Mouse (Mus musculus) adrenal gland, adult 8-10 months (tissue): Measurements from ENCODE around the gene Trpm6. TPM values are rescaled to one million over a fixed set of nuclear protein-coding genes. Genes with fewer than 3 reads are reported as not detected.

Experiments used
- DNase-seq: peaks from one replicate; pipeline ENCODE4 v3.0.0; 2022
- total RNA-seq, 4 experiments: library from RNA; stranded (reverse); gene quantifications; 2 replicates each; pipeline ENCODE4 v1.2.4; 2022

Trpm6 gene
- total RNA-seq, 4 experiments from 2014 or later = 0.06 to 0.12 (median 0.07) TPM; not detected in 1

DNA sequence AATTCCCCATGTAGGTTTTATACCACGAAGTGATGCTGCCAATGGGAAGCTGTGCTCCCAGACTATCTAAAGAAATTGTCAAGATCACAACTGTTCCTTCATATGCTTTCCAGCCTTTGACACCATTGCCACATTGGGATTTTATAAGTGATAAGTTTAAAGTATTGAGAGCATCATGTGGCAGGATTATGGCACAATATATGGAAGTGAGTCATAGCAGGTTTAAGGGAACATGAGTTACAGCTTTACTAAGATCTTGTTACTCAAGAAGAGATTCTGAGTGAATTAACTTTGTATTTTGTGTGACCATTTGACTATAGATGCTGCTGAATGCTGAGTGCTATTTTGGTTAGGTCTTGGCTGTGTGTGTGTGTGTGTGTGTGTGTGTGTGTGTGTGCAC is 21.8 kb downstream of the Trpm6 start:
- DNase-seq = no peak

DNA sequence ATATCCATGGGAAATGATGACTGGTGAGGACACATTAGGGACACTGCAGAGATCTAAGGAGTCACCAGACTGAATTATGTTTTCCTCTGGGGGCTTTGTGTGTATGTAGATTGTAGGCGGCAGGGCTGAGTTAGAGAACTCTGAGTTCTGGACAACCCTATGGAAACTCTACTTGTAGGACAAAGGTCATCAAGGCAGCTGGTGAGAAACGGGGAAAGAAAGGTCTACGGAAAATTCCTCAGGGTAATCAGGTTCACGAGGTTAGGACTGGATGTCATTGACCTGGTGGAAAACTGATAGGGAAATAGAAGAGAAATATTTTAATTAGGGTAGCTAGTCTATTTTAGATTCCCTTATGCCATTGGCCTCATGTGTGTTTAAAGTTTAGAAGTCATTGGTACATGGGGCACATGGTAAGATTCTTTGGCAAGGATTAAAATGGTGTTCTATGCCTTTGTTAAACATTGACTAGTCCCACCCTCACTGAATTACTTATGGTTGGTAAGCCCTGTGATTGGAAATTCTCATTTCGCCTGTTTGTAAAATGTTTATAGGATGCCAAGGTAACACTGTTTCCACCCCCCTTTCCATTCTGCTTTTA is 23.2 kb downstream of the Trpm6 start:
- no peak for DNase-seq

DNA sequence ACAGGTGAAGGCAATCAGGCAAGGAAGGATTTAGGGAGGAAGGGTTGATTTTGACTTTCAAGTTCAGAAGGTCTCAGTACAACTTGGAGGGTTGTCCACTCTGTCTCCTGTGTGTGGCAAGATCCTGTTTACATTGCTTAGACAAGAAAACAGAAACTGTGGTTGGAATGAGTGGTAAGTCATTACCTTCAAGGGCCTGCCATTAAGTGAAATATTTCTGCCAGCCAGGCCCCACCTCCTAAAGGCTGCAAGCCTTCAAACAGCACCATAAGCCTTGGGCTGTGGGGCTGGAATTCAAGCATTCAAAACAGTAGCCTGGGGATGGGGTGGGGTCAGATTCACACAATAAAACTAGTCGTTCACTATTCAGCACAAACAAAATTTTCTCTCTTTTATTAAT is 24.3 kb downstream of the Trpm6 start:
- no peak for DNase-seq

DNA sequence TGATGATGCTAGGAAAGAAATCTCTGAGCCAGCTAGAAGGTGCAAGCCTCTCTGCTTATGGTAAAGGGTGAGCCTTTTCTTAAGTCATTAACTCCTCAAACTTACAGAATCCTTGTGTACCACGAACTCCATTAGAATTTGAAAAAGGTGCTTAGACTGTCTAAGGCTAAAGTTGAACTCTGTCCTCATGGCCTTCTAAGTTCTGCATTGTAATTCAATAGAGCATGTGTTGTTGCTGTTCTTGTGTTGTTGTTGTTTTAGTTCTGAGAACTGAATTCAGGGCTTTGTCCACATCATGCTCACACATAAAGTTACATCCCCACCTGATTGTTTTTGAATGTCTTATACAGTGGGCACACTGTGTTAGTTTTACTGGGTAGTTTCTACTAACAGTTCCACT is 49.9 kb downstream of the Trpm6 start:
- no peak for DNase-seq

DNA sequence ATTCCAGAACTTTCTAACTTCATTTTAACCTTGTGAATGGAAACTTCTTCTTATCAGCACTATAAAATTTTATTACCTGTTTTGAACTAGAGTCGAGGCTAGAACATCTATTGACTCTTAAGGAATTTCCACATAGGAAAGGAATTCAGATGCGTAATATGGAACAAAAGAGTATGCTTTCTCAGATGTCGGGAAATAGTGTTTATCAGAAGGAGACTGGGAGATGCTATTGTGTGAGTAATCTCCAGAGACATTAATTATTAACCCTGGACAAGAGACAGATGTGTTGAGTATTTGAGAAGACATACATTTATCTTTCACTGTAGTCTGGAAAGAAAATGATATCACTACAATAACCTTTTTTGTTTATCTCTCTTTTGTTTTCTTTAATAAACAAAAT is 61.5 kb downstream of the Trpm6 start:
- DNase-seq = no peak

DNA sequence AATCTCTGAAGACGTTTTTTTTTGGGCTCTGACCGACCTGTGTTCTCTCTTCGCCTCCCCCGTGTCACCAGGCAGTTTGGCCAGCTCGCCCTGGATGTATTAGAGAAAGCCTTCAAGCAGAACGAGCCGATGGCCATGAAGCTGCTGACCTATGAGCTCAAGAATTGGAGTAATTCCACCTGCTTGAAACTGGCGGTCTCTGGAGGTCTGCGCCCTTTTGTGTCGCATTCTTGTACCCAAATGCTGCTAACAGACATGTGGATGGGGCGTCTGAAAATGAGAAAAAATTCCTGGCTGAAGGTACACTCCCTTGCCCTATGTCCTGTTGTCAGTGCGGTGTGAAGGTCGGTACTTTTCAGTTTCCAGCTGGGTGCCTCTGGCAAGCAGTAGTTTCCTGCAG is 65.4 kb downstream of the Trpm6 start:
- no peak for DNase-seq

DNA sequence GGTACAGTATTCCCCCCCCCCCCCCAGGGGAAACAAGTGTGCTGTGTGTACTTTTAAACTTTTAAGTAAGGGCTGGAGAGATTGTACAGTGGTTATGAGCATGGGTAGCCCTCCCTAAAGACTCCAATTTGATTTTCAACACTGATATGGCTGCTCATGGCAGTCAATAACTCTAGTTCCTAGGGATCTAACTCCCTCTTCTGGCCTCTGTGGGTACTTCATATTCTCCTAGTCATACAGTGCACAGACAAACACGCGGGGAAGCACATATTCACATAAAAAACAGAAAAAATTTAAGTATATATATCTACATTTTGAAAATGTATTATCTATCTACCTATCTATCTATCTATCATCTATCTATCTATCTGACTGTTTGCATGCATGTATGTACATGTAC is 67.6 kb downstream of the Trpm6 start:
- no peak for DNase-seq

DNA sequence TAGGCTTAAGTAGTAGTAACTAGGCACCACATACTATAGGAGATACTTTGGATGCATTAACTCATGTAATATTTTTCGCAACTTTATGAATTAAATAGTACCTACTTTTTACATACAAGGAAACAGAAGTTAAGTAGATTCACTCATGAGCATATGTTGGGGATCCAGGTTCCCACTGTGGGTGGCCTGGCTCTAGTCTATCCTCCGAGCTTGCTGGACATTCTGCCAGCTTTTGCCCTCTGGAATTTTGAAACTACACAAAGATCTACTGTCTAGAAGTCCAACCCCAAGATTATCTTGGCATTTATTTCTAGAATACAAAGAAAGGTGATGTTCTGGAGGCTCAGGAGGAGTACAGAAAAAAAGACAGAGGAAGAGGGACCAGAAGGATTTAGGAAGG is 78.8 kb downstream of the Trpm6 start:
- DNase-seq = no peak

DNA sequence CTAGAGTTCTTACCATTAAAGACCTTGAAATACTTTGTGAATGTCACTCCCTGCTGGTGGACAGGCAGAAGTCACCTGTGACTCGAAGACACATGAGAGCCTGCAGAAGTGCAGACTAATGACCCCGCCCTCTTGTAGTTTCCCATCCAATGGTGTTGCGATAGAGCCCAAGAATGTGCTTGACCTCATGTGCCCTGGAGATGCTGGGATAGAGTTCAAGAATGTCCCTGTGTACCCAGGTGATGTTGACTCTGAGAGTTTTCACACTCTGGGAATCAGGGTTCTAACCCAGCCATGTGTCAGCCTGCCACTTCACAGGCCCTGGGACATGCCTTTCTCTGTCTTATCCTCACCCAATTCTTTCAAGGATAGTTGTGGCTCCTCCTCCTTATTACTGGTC is 81.4 kb downstream of the Trpm6 start:
- no peak for DNase-seq

DNA sequence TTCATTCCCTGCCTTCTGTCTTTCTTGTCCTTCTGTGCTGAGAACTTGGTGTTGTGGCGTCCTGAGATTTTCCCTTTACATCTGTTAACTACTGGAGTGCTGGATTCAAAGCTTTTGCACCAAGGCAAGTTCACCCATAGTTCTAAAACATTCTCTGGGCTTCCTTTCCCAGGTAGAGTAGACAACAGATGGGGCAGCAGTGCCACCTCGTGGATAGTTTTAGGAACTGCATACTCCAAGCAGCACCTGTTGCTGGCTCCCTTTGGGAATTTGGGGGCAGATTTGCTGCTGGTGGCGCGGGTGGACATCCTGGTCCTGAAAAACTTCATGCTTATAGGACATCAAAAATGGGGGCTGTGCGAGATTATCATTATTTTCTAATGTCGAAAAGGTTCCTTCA is 85.2 kb downstream of the Trpm6 start:
- DNase-seq = peak; percentile 9

DNA sequence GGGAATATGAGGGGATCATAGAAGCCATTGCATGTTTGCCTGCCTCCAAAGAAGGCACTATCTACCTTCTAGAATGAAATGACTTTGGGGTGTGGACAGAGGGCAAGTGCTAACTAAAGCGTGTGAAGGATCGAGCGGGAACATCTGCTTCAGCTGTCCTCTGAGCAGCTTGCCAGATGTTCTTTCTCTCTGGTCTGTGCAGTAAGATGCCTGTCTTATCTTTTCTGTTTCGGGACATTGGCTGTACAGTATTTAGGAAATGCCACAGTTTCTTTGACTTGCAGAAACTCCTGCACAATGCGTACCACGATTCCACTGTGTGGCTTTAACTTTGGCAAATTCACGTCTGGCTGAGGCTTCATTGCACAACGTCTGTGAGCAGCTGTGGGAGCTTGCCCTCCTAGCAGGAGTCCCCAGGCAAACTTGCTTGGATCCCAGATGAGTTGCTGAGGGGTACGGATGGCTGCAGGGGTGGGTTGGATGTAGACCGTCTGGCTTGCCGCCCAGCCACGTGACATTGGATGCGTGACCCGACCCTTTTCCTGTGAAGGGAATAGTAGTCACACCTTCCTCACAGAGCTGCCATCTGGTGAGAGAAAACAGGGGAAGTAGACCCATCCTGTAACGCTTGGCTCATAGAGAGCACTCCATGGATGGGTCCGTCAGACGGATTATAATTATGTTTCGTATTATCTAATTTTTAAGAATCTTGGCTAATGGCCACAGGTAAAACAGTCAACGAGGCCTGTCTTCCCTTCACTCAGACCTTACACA is 92.2 kb downstream of the Trpm6 start:
- no peak for DNase-seq

DNA sequence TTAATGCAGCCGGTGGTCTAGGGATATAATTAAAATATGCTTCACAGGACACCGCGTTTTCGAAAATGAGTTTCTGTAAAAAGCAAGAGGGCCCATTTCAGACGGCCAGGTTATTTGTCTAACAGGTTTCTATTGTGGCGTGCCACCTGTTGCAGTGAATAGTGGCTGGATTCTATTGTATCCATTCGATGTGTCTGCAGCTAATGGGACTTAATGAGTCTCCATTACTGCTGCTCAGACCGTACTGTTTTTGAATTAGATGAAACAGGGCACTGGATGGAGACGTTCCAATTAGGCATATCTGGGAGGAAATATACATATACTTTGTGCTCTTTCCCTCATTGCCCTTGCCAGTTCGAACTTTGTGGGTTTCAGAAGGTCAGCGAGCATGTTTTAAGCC is 92.8 kb downstream of the Trpm6 start:
- no peak for DNase-seq

DNA sequence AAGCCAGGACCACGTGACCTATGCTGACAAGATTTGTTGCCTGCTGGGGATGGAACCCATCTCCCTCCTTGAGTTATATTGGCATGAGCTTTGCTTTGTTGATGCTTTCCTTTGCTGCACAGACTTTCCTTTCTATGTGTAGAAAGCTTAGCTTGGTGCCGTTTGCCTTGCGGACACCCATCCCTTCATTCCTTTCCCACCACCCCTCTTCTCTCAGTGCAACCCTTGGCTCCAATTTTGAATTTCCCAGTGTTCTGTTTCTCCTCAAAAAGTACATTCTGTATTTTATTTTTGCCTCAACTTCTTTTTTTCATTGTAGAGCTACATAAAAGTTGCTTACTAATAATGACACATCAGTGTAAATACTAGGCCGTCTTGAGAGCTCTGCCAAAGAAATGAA is 96.6 kb downstream of the Trpm6 start:
- DNase-seq = no peak

DNA sequence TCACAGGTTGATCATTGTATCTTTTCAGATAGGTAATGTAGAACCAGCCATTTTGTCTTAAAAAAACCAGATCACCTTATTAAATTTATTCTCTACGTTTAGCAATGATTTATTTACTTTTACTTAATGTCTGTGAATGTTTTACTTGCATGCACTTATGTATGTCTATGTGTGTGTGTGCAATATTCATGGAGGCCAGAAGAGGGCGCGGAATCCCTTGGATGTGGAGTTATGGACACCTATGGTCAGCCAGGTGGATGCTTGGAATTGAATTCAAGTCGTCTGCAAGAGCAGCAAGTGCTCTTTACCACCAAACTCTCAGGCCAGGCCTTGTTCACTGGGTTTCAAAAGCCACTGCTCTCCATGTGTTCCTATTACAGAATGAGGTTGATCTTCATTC is 118.5 kb downstream of the Trpm6 start:
- DNase-seq = no peak

DNA sequence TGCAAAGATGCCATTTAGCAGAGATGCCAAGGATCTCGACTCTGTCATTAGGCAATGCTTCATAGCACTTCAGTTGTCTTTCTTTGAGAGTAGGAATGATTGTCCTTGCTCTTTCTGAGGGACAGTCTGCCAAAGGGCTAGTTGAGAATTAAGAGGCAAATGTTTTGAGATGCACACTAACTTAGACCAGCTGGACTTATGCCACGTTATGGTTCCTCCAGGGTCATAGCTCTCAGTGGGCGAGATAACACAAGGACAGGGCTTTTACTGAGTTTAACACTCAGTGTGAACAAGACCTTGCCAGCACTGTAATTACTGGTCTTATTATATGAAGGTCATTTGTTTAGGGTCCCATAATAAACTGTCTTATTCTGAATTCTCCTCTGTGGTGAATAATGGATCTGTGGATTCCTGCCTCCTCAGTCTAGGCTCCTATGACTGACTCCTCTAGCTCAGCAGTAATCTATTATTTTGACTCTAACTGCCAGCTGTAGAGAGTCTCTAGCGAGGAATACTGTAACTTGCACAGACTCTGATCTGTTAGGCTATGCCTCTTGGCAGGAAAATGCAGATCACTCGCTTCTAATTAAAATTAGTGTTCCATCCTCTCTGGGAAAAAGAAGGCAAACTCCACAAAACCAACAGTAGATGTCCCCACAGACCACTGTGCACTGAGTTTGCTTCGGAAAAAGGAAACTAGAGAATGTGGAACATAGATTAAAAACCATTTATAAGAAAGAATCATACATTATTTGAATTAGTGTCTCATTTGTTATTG is 123.2 kb downstream of the Trpm6 start:
- DNase-seq = no peak

DNA sequence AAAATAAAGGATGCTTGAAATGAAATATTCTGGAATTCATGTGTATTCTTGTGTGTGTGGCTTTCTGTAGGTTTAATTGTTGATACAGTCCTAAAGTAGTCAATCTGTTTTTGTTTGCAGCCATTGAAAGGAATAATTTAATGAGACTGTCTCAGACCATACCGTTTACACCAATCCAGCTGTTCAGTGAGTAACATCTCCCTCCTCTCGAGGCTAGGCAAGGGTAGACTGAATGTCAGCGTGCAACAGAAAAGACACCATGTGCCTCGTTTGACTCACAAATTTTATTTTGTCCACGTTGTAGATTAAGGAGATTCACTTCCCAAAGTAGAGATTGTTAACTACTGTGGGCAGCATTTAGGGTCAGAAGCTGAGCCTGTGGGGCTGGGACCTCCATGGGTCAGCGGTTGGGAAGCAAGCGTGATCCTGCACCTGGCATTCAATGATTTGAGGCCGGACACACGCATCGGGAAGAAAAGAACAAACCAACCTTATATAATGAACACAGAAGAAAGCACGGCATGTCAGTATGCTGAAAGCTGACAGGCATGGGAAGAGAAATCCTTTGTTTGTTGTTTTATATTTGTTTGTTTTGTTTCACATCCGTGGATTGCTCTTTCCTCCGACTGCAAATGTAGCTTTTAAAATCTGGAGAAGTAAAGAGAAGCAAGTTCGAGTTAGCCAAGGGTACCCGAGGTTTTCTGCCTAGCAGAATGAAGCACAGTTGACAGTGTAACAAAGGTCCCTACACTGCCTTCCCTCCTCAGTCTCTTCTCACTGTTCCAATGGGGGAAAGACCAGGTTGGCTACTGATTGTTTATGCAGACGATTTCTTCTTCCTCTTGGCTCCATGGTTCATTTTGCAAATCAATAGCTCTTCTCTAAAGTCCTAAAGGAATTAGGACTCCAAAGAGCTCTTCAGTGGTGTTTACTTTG is 124.2 kb downstream of the Trpm6 start:
- no peak for DNase-seq

DNA sequence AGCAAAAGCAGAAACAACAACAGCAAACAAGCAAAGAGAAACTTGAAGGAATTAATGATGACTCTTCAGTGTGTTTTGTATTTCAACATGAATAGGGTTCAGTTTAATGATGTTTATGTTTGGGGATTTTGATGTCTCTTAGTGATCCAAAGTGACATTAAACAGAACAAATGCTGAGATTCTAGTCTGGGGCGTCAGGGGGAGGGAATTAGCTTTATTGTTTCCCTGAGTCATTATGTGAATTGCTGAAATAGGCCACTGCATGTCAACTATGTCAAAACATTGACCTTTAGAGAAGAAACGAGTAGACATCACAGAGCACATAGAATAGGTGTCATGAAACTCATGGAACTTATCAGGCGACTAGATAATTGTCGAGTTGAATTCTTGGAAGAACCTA is 129.5 kb downstream of the Trpm6 start:
- no peak for DNase-seq

DNA sequence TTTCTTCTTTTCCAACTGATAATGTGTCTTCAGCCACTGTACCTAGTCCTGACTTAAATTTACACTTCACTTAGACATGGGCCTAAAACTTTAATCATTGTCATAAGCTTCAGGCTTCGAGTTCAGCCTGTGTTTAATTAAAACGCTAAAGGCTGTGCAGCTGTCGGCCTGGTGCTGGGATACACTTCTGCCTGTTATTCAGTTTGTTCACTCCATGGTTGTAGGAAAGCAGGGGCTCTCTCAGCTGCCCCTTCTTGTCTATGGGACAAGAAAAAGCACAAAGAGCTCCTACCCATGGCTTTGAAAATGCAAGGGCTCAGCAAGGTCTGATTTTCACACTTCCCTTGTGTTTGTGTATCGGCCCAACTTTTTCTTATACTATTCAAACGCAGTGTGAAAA is 131.4 kb downstream of the Trpm6 start:
- no peak for DNase-seq

DNA sequence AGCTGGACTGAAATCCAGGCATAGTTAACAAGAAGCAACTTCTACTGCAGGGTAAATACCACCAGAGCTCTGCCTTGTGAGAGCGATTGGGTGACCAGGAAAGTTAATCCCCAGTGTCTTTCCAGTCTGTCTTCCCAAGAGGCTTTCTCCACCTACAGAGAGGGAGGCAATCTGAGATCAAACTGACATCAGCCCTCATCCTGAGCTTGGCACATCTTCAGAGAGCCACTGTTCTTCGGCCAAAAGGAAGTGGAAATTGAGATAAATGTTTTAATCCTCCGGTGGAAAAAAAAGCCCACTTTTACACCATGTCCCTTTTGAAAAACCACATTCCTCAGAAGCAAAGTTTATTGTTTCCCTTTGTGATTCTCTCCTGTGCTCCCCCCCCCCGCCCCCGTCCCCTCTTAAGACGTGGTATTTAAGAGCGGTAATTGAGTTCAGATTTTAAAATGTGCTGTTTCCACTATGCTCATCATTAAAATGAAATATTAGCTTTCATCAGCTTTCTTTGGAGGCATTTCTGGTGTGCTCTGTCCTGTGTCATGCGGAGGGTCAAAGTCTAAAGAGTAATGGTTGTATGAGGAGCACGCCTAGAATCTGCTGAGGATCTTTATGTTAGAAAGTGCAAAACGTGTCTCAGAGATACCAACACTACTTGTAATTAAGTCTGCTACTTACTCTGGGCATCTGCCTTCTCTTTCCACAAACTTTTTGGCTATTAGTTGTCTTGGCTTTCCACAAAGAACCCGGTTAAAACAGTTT is 138.0 kb downstream of the Trpm6 start:
- DNase-seq = no peak

DNA sequence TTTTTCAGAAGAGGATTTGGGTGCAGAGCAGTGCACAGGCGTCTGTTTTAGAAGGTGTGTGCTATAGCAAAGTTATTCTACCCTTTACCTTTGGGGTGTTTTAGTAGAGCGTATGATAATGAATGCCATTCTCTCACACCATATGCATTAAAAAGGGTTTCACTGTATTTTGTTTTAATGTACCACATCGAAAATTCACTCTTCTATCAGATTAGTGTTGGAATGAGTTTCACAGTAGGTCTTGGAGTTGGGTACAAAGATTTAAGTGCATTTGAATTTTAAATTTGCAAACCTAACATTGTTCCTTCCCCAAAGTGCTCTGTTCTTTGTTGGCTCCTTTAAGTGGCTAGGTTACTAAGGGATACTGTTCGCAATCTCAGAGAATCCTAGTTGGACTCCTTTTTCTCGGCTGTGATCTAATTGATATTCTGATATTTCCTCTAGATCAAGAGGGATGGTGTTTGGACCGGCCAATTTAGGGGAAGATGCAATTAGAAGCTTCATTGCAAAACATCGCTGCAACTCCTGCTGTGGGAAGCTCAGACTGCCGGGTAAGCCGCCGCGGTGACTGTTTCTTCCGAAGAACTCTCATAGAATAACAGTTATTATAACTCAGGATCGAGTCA is 138.8 kb downstream of the Trpm6 start:
- DNase-seq = no peak

DNA sequence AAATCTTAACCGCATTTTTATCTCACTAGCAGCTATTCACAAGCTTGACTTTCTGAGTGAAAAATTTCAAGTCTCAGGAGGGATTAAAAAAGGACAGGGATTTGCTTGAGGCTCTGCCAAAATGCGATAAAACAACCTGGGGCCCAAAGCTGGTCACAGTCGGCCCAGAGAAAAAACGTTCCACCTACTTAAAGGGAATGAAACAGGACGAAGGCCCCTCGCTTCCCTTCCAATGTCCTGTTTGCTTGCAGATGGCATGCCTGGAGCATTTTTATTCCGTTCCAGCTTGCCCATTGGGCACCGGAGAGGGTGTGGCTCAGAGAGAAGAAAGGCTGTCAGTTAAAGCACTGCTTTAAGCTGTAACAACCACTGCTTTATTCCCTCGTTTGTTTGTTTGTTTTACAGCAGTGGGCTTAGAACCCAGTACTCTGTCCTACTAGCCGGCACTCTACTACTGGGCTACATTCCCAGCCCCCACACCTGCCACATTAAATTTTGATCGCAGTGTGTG is 139.4 kb downstream of the Trpm6 start:
- DNase-seq = no peak
